Mouse (Mus musculus): ENCODE measurements around the gene Rps6kc1. TPM values are rescaled to one million over a fixed set of nuclear protein-coding genes. Genes with fewer than 3 reads are reported as not detected.

Gene Rps6kc1
- polyA plus RNA-seq, 1 experiment from 2014 or later: 16.3 TPM

DNA sequence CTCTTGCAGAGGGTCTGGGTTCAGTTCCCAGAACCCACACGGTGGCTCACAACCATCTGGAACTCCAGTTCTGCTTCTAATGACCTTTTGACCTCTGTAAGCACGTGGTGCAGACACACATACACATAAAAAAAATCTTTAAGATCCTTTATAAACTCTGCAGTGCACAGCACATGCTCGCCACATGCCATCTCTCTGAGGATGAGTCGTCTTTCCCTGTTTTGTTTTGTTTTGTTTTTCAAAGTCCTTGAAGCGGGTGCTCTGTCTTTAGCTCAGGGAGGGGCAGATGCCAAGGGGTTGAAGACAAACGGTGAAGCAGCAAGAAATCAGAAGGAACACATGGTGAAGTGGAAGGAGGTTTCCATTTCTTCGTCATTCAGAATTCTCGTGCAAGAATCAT lies 143.9 kb downstream of the Rps6kc1 start:
- H3K36me3 ChIP-seq: no peaks in the 10 kb centered on the region
- WGBS: 59% methylated on average over 8 of the region's 8 CpGs
- no peaks in the 10 kb centered on the region for H3K27me3 ChIP-seq (ENCODE audit: low read depth, poor library complexity, severe bottlenecking)
- H3K9me3 ChIP-seq (replicated peaks): no peaks in the 10 kb centered on the region
- DNase-seq (ENCODE audit: low spot score): no peak
- no peak overlapping the region for H3K27ac ChIP-seq
- 0 out of 2 replicates have a peak, but pooled peaks cover 3% of the 10 kb centered on the region for H3K4me1 ChIP-seq
- H3K4me3 ChIP-seq: no peak overlapping the region

DNA sequence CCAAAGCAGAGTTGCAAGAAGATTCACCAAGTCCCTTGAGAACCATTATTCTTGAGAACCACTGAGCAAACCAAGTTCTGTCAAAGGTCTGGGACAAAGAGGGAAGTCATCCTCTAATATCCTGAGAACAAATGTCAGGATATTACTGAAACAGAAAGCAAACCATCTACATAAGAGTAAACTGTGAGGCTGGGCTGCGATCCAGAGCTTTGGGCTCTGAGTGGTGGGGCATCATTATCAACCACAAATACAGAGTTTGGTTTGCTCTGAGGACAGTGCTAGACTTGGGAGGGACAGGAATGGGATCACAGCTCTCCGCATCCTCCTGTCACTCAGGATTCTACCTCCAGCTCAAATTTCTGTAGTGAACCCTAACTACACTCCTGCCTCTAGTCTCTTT lies 144.8 kb downstream of the Rps6kc1 start:
- Histone ChIP-seq H3K27ac (no peak overlapping the region), H3K27me3 (ENCODE audit: low read depth, poor library complexity, severe bottlenecking) (no peaks in the 10 kb centered on the region), H3K4me1 (0 out of 2 replicates have a peak, but pooled peaks cover 3% of the 10 kb centered on the region), H3K36me3 (no peaks in the 10 kb centered on the region), H3K9me3 (replicated peaks) (no peaks in the 10 kb centered on the region), H3K4me3 (no peak overlapping the region)
- 96% methylated on average over 2 of the region's 2 CpGs for WGBS
- no peak for DNase-seq (ENCODE audit: low spot score)

DNA sequence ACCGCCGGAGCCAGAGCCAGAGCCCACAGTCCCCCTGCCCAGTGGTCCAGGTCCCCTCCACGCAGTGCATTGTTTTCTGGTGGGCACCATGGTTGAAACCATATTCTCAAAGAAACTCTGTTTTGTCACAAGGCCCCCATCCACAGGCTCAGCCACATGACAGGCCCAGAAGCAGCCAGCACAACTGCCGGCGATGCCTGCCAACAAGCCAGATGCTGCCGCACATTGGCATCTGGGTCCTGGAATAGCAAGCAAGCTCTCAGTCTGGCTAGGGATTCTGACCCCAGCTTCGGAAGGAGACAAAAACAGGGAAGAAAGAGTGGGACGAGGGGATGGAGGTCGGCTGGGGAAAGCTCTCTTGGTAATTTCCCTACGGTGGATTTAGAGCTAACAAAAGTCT lies 147.8 kb downstream of the Rps6kc1 start:
- no peaks in the 10 kb centered on the region for H3K9me3 ChIP-seq (replicated peaks)
- DNase-seq (ENCODE audit: low spot score): no peak
- H3K36me3 ChIP-seq: no peaks in the 10 kb centered on the region
- no peaks in the 10 kb centered on the region for H3K27me3 ChIP-seq (ENCODE audit: low read depth, poor library complexity, severe bottlenecking)
- 85% methylated on average over 10 of the region's 10 CpGs for WGBS
- H3K4me3 ChIP-seq: no peak overlapping the region
- 0 out of 2 replicates have a peak overlapping the region, but pooled peaks have one; percentile 8 for H3K27ac ChIP-seq
- H3K4me1 ChIP-seq: 0 out of 2 replicates have a peak, but pooled peaks cover 3% of the 10 kb centered on the region

DNA sequence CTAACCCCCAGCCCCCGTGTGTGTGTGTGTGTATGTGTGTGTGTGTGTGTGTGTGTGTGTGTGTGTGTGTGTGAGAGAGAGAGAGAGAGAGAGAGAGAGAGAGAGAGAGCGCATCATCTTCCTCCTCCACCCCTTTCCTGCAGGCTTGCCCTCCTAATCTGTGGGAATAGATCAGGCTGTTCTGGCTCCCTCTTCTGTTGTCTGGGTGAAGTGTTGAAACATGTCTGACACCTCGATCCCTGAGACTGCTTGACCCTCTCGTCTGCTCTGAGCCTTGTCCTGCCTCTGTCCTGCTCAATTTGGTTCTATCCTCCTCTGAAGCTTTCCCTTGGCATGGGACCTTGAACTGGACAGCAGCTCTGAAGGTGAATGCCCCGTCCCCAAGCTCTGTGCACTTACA lies 149.8 kb downstream of the Rps6kc1 start:
- Histone ChIP-seq H3K9me3 (replicated peaks) (no peaks in the 10 kb centered on the region), H3K27ac (no peak overlapping the region), H3K27me3 (ENCODE audit: low read depth, poor library complexity, severe bottlenecking) (no peaks in the 10 kb centered on the region), H3K36me3 (no peaks in the 10 kb centered on the region), H3K4me3 (no peak overlapping the region), H3K4me1 (peaks cover 5% of the 10 kb centered on the region; the same call in 1 of the 2 replicates)
- 58% methylated on average over 5 of the region's 5 CpGs for WGBS
- no peak for DNase-seq (ENCODE audit: low spot score)

DNA sequence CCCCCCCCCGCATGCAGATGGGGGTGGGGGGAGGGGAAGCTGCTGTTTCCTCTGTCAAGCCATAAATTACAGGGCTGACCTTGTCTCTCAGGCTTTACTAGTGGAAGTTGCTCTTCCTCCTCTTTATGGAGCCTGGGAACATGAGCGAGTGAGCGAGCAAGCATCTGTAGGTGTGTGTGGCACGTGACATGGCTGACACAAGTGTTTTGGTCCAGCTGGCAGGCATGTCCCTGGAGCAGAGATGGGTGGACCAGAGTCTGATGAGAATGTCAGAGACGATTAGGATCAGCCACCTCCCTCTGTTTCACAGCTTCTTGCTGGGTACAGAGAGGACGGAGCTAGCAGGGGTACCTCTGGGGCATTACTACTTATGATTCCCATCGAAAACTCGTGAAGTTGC lies 153.7 kb downstream of the Rps6kc1 start:
- 73% methylated on average over 8 of the region's 8 CpGs for WGBS
- no peaks in the 10 kb centered on the region for H3K9me3 ChIP-seq (replicated peaks)
- H3K4me1 ChIP-seq: peaks cover 5% of the 10 kb centered on the region; the same call in 1 of the 2 replicates
- no peak for DNase-seq (ENCODE audit: low spot score)
- H3K27me3 ChIP-seq (ENCODE audit: low read depth, poor library complexity, severe bottlenecking): no peaks in the 10 kb centered on the region
- no peak overlapping the region for H3K27ac ChIP-seq
- H3K36me3 ChIP-seq: no peaks in the 10 kb centered on the region
- H3K4me3 ChIP-seq: no peak overlapping the region

DNA sequence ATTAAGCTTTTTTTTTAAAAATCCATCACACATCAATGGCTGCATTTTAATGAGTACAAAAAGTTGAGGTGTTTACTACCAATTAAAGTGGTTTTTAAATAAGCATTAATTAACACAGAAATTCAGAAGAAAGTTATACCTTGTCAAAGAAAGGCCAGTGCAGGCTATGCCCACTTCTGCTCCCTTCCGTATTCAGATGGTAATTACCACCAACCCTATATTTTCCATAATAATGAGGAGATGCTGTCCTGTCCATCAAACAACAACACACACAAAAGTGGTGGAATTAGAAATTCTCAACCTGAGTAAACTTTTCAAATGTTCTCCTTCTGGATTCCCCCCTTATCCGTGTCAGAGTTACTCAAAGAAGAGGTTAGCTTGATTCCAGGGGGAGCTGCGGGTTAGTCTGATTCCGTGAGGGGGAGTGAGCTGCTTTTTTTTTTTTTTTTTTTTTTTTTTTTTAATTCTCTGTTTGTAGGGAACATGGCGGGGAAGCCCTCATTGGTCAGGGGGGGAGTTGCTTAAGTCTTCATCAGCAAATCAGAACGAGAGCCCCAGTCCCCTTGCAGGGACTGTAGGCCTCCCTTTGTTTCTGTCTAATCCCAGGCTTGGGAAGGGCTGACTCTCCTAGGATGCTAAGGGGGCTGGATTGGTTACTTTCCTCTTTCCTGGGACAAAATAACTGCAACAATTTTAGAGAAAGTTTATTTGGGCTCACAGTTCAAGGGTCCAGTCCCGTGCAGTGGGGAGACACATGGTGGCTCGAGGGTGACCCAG lies 159.6 kb downstream of the Rps6kc1 start:
- Histone ChIP-seq H3K27ac (no peak overlapping the region), H3K36me3 (no peaks in the 10 kb centered on the region), H3K9me3 (replicated peaks) (no peaks in the 10 kb centered on the region), H3K4me1 (no peaks in the 10 kb centered on the region), H3K4me3 (no peak overlapping the region), H3K27me3 (ENCODE audit: low read depth, poor library complexity, severe bottlenecking) (no peaks in the 10 kb centered on the region)
- no peak for DNase-seq (ENCODE audit: low spot score)
- WGBS: 77% methylated on average over 8 of the region's 8 CpGs

- no peak for DNase-seq (ENCODE audit: low spot score)
- Histone ChIP-seq H3K4me3 (no peak overlapping the region), H3K27me3 (ENCODE audit: low read depth, poor library complexity, severe bottlenecking) (no peaks in the 10 kb centered on the region), H3K9me3 (replicated peaks) (no peaks in the 10 kb centered on the region), H3K27ac (no peak overlapping the region), H3K4me1 (no peaks in the 10 kb centered on the region), H3K36me3 (no peaks in the 10 kb centered on the region)
- WGBS: 91% methylated on average over 10 of the region's 10 CpGs
Measured at GRCm38 (mm10) chr1:190748937-190749336, 162.6 kb downstream of the Rps6kc1 start.

- Histone ChIP-seq H3K27ac (no peak overlapping the region), H3K27me3 (ENCODE audit: low read depth, poor library complexity, severe bottlenecking) (no peaks in the 10 kb centered on the region), H3K4me1 (no peaks in the 10 kb centered on the region), H3K9me3 (replicated peaks) (no peaks in the 10 kb centered on the region), H3K4me3 (no peak overlapping the region), H3K36me3 (no peaks in the 10 kb centered on the region)
- WGBS: 67% methylated on average over 5 of the region's 5 CpGs
- DNase-seq (ENCODE audit: low spot score): no peak
Measured at GRCm38 (mm10) chr1:190741421-190741820, 170.1 kb downstream of the Rps6kc1 start.

DNA sequence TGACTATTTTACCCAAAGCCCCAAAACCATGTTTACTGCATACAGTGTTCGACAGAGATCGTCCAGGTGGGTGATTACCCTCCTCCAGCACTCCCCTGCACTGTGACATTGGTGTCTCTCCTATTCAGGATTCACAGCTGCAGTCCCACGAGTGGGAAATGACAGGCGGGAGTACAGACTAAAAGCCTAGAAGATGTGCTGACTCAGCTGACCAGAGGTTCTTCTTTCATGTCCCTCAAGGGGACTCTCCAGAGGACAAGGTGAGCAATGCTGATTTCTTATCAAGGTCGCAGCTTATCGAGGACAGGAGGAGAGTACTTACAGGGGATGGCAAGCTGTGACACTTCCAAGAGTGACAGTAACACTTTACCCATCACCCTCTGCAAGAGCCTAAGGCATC lies 178.8 kb downstream of the Rps6kc1 start:
- H3K9me3 ChIP-seq (replicated peaks): no peaks in the 10 kb centered on the region
- no peaks in the 10 kb centered on the region for H3K27me3 ChIP-seq (ENCODE audit: low read depth, poor library complexity, severe bottlenecking)
- WGBS: 83% methylated on average over 6 of the region's 6 CpGs
- DNase-seq (ENCODE audit: low spot score): no peak
- H3K4me3 ChIP-seq: no peak overlapping the region
- no peaks in the 10 kb centered on the region for H3K36me3 ChIP-seq
- H3K4me1 ChIP-seq: no peaks in the 10 kb centered on the region
- no peak overlapping the region for H3K27ac ChIP-seq

DNA sequence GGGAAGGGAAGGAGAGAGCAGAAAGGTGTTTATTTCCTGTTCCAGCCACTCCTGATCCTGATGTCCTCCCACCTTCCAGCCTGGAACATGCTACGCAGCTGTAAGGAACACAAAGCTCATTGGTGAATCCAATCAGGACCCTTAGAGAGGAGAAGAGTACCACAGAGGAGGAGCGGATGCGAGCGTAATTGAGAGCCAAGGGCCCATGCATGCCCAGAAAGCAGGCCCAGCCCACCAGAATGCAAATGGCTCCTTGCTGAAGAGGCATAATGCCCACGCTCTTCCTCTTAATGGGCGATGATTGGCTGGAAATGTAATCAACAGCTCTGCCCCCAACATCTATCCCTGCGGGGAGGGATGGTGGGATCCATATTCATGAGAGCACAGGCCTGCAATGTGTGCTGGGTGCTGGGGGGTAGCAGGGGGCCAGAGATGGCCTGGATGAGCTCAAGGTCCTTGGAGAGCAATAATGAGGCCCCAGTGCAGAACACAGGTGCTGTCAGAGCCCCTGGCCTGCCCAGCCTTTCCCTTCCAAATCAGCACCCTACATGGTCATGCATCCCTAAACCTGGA lies 182.0 kb downstream of the Rps6kc1 start:
- Histone ChIP-seq H3K27ac (no peak overlapping the region), H3K4me1 (0 out of 2 replicates have a peak, but pooled peaks cover 3% of the 10 kb centered on the region), H3K4me3 (no peak overlapping the region), H3K36me3 (no peaks in the 10 kb centered on the region), H3K9me3 (replicated peaks) (no peaks in the 10 kb centered on the region), H3K27me3 (ENCODE audit: low read depth, poor library complexity, severe bottlenecking) (no peaks in the 10 kb centered on the region)
- WGBS: 74% methylated on average over 7 of the region's 7 CpGs
- no peak for DNase-seq (ENCODE audit: low spot score)

GRCm38 (mm10) chr1:190728111-190728651 lies 183.4 kb downstream of the Rps6kc1 start:
- no peak for DNase-seq (ENCODE audit: low spot score)
- WGBS: 81% methylated on average over 4 of the region's 4 CpGs
- H3K27ac ChIP-seq: no peak overlapping the region
- H3K4me1 ChIP-seq: 0 out of 2 replicates have a peak, but pooled peaks cover 3% of the 10 kb centered on the region
- no peaks in the 10 kb centered on the region for H3K9me3 ChIP-seq (replicated peaks)
- H3K36me3 ChIP-seq: no peaks in the 10 kb centered on the region
- no peak overlapping the region for H3K4me3 ChIP-seq
- no peaks in the 10 kb centered on the region for H3K27me3 ChIP-seq (ENCODE audit: low read depth, poor library complexity, severe bottlenecking)

GRCm38 (mm10) chr1:190727385-190727784 lies 184.2 kb downstream of the Rps6kc1 start:
- Histone ChIP-seq H3K9me3 (replicated peaks) (no peaks in the 10 kb centered on the region), H3K27ac (no peak overlapping the region), H3K4me3 (no peak overlapping the region), H3K4me1 (0 out of 2 replicates have a peak, but pooled peaks cover 3% of the 10 kb centered on the region), H3K27me3 (ENCODE audit: low read depth, poor library complexity, severe bottlenecking) (no peaks in the 10 kb centered on the region), H3K36me3 (no peaks in the 10 kb centered on the region)
- no peak for DNase-seq (ENCODE audit: low spot score)
- 89% methylated on average over 2 of the region's 2 CpGs for WGBS

All from limb, embryonic 10.5 days (tissue).